In the genomic region with DNA sequence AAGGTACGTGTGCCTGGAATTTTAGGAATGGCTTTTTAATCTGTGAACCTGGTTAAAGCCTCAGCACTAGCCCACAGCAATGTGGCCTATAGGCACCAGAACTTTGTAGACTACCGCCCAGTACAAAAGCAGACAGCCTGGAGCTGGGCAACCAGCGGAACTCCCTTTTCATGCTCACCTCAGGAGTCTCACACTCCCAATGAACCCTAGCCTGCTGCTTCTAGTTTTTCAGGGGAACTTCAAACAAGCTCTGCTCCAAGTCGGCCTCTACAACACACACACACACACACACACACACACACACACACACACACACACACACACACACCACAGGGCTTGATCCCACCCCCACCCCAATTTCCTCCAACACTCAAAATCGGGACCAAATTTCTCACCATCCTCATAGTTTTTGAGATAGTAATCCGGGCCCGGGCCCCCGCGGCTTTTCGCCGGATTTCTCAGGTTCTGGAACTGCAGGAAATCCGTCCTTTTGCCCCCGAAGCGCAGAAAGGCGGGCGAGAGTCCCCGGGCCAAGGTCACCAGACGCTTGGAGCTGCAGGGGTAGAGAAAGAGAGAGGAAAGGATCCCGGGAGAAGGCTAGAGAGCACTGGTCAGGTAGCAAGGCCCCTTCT, we compare ENCODE assay signal across 10 mouse cellular contexts. TPM values are rescaled to one million over a fixed set of nuclear protein-coding genes. Genes with fewer than 3 reads are reported as not detected.
DNase-seq lines count a peak whose midpoint lies in the region; ATAC-seq and TF ChIP-seq lines count a peak whose summit lies in the region.
"Had no signal": no experiment of that assay in that cellular context is flagged by ENCODE, and none has a peak within 500 bp of the region (broad histone marks: within the 10 kb centered on the region; RNA-seq: fewer than 3 reads in every experiment).

No protein-coding gene starts in this region.

- no peak for TF ChIP-seq CTCF in midbrain, postnatal 0 days (IDR thresholded peaks at IDR 0.05)

- DNase-seq in kidney, adult 8-10 months, result no peak
- peak; percentile 36 for DNase-seq in embryo, embryonic 9.5 days (ENCODE audit: extremely low spot score)
- DNase-seq in midbrain, postnatal 0 days (ENCODE audit: low spot score), result no peak
- no peak for DNase-seq in Muller cell, postnatal 12 days (ENCODE audit: inconsistent ontology term)
- no peak for DNase-seq in ovary, postnatal 10 days (ENCODE audit: low spot score)
- DNase-seq: gastrocnemius, postnatal 36 days had no signal

- peak overlapping the region; percentile 52 for H3K4me2 ChIP-seq in kidney, embryonic 15.5 days
- H3K4me2 ChIP-seq in hindbrain, embryonic 15.5 days, result peak overlapping the region; percentile 63
- H3K4me2 ChIP-seq in midbrain, postnatal 0 days (ENCODE audit: low read depth, low read length, poor library complexity, severe bottlenecking), result peak overlapping the region; percentile 42

- H3K27ac ChIP-seq in kidney, embryonic 15.5 days, result no peak overlapping the region
- no peak overlapping the region for H3K27ac ChIP-seq in hindbrain, embryonic 15.5 days (replicated peaks)
- H3K27ac ChIP-seq in midbrain, postnatal 0 days (ENCODE audit: low read depth, low read length), result no peak overlapping the region

- H3K9ac ChIP-seq in kidney, embryonic 15.5 days, result no peak overlapping the region
- no peak overlapping the region for H3K9ac ChIP-seq in hindbrain, embryonic 15.5 days
- 0 out of 2 replicates have a peak overlapping the region, but pooled peaks have one; percentile 13 for H3K9ac ChIP-seq in midbrain, postnatal 0 days (replicated peaks; ENCODE audit: low read length, poor library complexity, severe bottlenecking)

- no peaks in the 10 kb centered on the region for H3K9me3 ChIP-seq in kidney, embryonic 15.5 days (replicated peaks)
- no peaks in the 10 kb centered on the region for H3K9me3 ChIP-seq in hindbrain, embryonic 15.5 days
- H3K9me3 ChIP-seq in midbrain, postnatal 0 days (ENCODE audit: low read length), result no peaks in the 10 kb centered on the region

- ATAC-seq in kidney, embryonic 15.5 days (replicated peaks; ENCODE audit: low FRiP score), result no peak
- no peak for ATAC-seq in hindbrain, embryonic 15.5 days (ENCODE audit: low FRiP score, low read depth)
- ATAC-seq in midbrain, postnatal 0 days (ENCODE audit: low FRiP score), result no peak
- no peak for ATAC-seq in granulocyte monocyte progenitor cell, adult 5-6 weeks (replicated peaks; ENCODE audit: poor library complexity, severe bottlenecking)

- H3K4me1 ChIP-seq in kidney, embryonic 15.5 days, result peaks cover 25% of the 10 kb centered on the region
- H3K4me1 ChIP-seq in hindbrain, embryonic 15.5 days (replicated peaks), result peaks cover 37% of the 10 kb centered on the region
- peaks cover 12% of the 10 kb centered on the region; the same call in 1 of the 2 replicates for H3K4me1 ChIP-seq in midbrain, postnatal 0 days (ENCODE audit: insufficient read depth, low read length)

- H3K27me3 ChIP-seq in kidney, embryonic 15.5 days, result peaks cover 67% of the 10 kb centered on the region
- peaks cover 67% of the 10 kb centered on the region for H3K27me3 ChIP-seq in hindbrain, embryonic 15.5 days
- H3K27me3 ChIP-seq in midbrain, postnatal 0 days (ENCODE audit: insufficient read depth, low read length), result peaks cover 65% of the 10 kb centered on the region

- 6% methylated on average over 19 of the region's 19 CpGs for WGBS in kidney, embryonic 15.5 days
- 3% methylated on average over 19 of the region's 19 CpGs for WGBS in hindbrain, embryonic 15.5 days
- WGBS in midbrain, postnatal 0 days, result 3% methylated on average over 19 of the region's 19 CpGs

- peak overlapping the region; percentile 42 for H3K4me3 ChIP-seq in kidney, embryonic 15.5 days (replicated peaks)
- peak overlapping the region; percentile 33 for H3K4me3 ChIP-seq in hindbrain, embryonic 15.5 days
- H3K4me3 ChIP-seq in midbrain, postnatal 0 days (ENCODE audit: low read depth, low read length), result peak overlapping the region; percentile 27

- no peaks in the 10 kb centered on the region for H3K36me3 ChIP-seq in kidney, embryonic 15.5 days
- H3K36me3 ChIP-seq in hindbrain, embryonic 15.5 days, result no peaks in the 10 kb centered on the region
- no peaks in the 10 kb centered on the region for H3K36me3 ChIP-seq in midbrain, postnatal 0 days (ENCODE audit: insufficient read depth, low read length)

RNA-seq across cellular contexts. Expression of a gene that starts 3.7 kb away (rescaled TPM):
- 0.49 and 1.8 TPM in 2 replicates for polyA plus RNA-seq in kidney, embryonic 15.5 days (2015; fragmentation: Nextera tagmentation; extraction: Ambion mirVana)
- polyA plus RNA-seq in hindbrain, embryonic 15.5 days (2015; fragmentation: Nextera tagmentation; extraction: Ambion mirVana), result 0.17 and 0.32 TPM in 2 replicates
- 0.09 and 0.55 TPM in 2 replicates for total RNA-seq in midbrain, postnatal 0 days (2014; rRNA removed)
- 0.23 and 0.32 TPM in 2 replicates for polyA plus RNA-seq in midbrain, postnatal 0 days (2015; fragmentation: Nextera tagmentation; extraction: Ambion mirVana)
- not detected in 2 replicates for total RNA-seq in granulocyte monocyte progenitor cell, adult 5-6 weeks (2014; fragmentation: Nextera tagmentation)
- not detected in 2 replicates for total RNA-seq in granulocyte monocyte progenitor cell, adult 5-6 weeks (2017)
- total RNA-seq: gastrocnemius, postnatal 36 days had no signal
- polyA plus RNA-seq: spleen, adult 2 months had no signal

RNA-seq across cellular contexts. Expression of a gene that starts 55.8 kb away (rescaled TPM):
- 0.19 TPM in 2 replicates for polyA plus RNA-seq in kidney, embryonic 15.5 days (2015; fragmentation: Nextera tagmentation; extraction: Ambion mirVana)
- 3.4 and 3.9 TPM in 2 replicates for polyA plus RNA-seq in hindbrain, embryonic 15.5 days (2015; fragmentation: Nextera tagmentation; extraction: Ambion mirVana)
- 7.5 and 9.7 TPM in 2 replicates for total RNA-seq in midbrain, postnatal 0 days (2014; rRNA removed)
- polyA plus RNA-seq in midbrain, postnatal 0 days (2015; fragmentation: Nextera tagmentation; extraction: Ambion mirVana), result 2.7 and 3.3 TPM in 2 replicates
- not detected in 2 replicates for total RNA-seq in granulocyte monocyte progenitor cell, adult 5-6 weeks (2014; fragmentation: Nextera tagmentation)
- total RNA-seq in granulocyte monocyte progenitor cell, adult 5-6 weeks (2017), result not detected in 2 replicates
- total RNA-seq: gastrocnemius, postnatal 36 days had no signal
